ENCODE assay signal across 15 mouse cellular contexts in genomic region chr17:67918201-67918600, GRCm38 (mm10).
DNase-seq lines count a peak whose midpoint lies in the region; ATAC-seq lines count a peak whose summit lies in the region.
"Had no signal": no experiment of that assay in that cellular context is flagged by ENCODE, and none has a peak within 500 bp of the region (broad histone marks: within the 10 kb centered on the region; RNA-seq: fewer than 3 reads in every experiment).

No protein-coding gene starts in this region.

- no peak for DNase-seq in cerebellum, postnatal 4 days (ENCODE audit: low spot score in 2 of 2)
- peak; percentile 64 for DNase-seq in cerebellum, adult 11-12 months
- peak; percentile 76 for DNase-seq in cerebellum, adult 9-10 months
- peak; percentile 60 to 66 for DNase-seq in cerebellum, postnatal 36 days
- no peak for DNase-seq in kidney, postnatal 10 days
- no peak for DNase-seq in thymus, postnatal 14 days
- DNase-seq: adrenal gland, postnatal 10 days; B cell, adult 2 months; forebrain, postnatal 0 days; gastrocnemius, postnatal 25 days; heart, postnatal 10 days; kidney, adult 18-20 months had no signal

- peak; percentile 76 for ATAC-seq in cerebellum, adult (ENCODE audit: insufficient number of reproducible peaks, low FRiP score, low TSS enrichment)
- ATAC-seq: CD4-positive, CD25-positive, alpha-beta regulatory T cell, adult 4 months; forebrain, postnatal 0 days; intestine, embryonic 15.5 days had no signal

Comparison
In these comparisons a context has a peak if more than half of its experiments do, and no peak if none do; other contexts are left out.
1. DNase-seq: peak in cerebellum, adult 11-12 months (single experiment), cerebellum, adult 9-10 months (single experiment) and cerebellum, postnatal 36 days (2 of 2); none in cerebellum, postnatal 4 days (0 of 2), kidney, postnatal 10 days (single experiment) and thymus, postnatal 14 days (single experiment).